Mouse (Mus musculus): ENCODE results near the gene Prps1. TPM values are rescaled to one million over a fixed set of nuclear protein-coding genes. Genes with fewer than 3 reads are reported as not detected.

The Prps1 gene
- 58.1 and 60.7 TPM in 2 replicates for polyA plus RNA-seq (2016; fragmentation: Nextera tagmentation; extraction: Ambion mirVana)

GRCm38 (mm10) chrX:140456279-140456731 lies at the start of gene Prps1:
Prps1 (plus strand) TSS chrX:140456613.
- H3K9me3 ChIP-seq: no peaks in the 10 kb centered on the region
- peak within 1 kb of the TSS; percentile 54 for H3K4me3 ChIP-seq
- peak within 1 kb of the TSS; percentile 50 for H3K4me2 ChIP-seq (replicated peaks)
- no peaks in the 10 kb centered on the region for H3K36me3 ChIP-seq
- peak; percentile 88 for ATAC-seq (ENCODE audit: insufficient number of reproducible peaks, insufficient read depth, low FRiP score, low TSS enrichment)
- H3K27ac ChIP-seq: no peak within 1 kb of the TSS
- WGBS: 22% methylated on average over 26 of the region's 26 CpGs
- peak within 1 kb of the TSS; percentile 45 for H3K9ac ChIP-seq
- peaks cover 4% of the 10 kb centered on the region; the same call in 1 of the 2 replicates for H3K27me3 ChIP-seq
- no peaks in the 10 kb centered on the region for H3K4me1 ChIP-seq

- no peak for ATAC-seq (ENCODE audit: insufficient number of reproducible peaks, insufficient read depth, low FRiP score, low TSS enrichment)
- 74% methylated on average over 5 of the region's 5 CpGs for WGBS
Measured at GRCm38 (mm10) chrX:140407593-140407992, 48.8 kb upstream of the Prps1 start.

GRCm38 (mm10) chrX:140418467-140418866 lies 37.9 kb upstream of the Prps1 start:
- H3K27ac ChIP-seq: no peak overlapping the region
- WGBS: 81% methylated on average over 4 of the region's 4 CpGs
- no peak overlapping the region for H3K4me2 ChIP-seq (replicated peaks)
- H3K36me3 ChIP-seq: no peaks in the 10 kb centered on the region
- no peak for ATAC-seq (ENCODE audit: insufficient number of reproducible peaks, insufficient read depth, low FRiP score, low TSS enrichment)
- H3K27me3 ChIP-seq: 0 out of 2 replicates have a peak, but pooled peaks cover 6% of the 10 kb centered on the region
- no peaks in the 10 kb centered on the region for H3K4me1 ChIP-seq
- no peak overlapping the region for H3K9ac ChIP-seq
- no peaks in the 10 kb centered on the region for H3K9me3 ChIP-seq
- no peak overlapping the region for H3K4me3 ChIP-seq

More at GRCm38 (mm10) chrX:140407593-140407992, 48.8 kb upstream of the Prps1 start:
- Histone ChIP-seq H3K27me3 (peaks cover 8% of the 10 kb centered on the region; the same call in 1 of the 2 replicates), H3K4me1 (no peaks in the 10 kb centered on the region), H3K9me3 (no peaks in the 10 kb centered on the region), H3K9ac (no peak overlapping the region), H3K4me2 (replicated peaks) (no peak overlapping the region), H3K4me3 (no peak overlapping the region), H3K27ac (no peak overlapping the region), H3K36me3 (no peaks in the 10 kb centered on the region)

GRCm38 (mm10) chrX:140427124-140427523 lies 29.3 kb upstream of the Prps1 start:
- ATAC-seq (ENCODE audit: insufficient number of reproducible peaks, insufficient read depth, low FRiP score, low TSS enrichment): no peak
- Histone ChIP-seq H3K36me3 (no peaks in the 10 kb centered on the region), H3K27me3 (0 out of 2 replicates have a peak, but pooled peaks cover 4% of the 10 kb centered on the region), H3K27ac (no peak overlapping the region), H3K4me2 (replicated peaks) (no peak overlapping the region), H3K4me1 (no peaks in the 10 kb centered on the region), H3K9ac (no peak overlapping the region), H3K9me3 (no peaks in the 10 kb centered on the region), H3K4me3 (no peak overlapping the region)
- WGBS: 71% methylated on average over 4 of the region's 4 CpGs

- Histone ChIP-seq H3K36me3 (no peaks in the 10 kb centered on the region), H3K9me3 (no peaks in the 10 kb centered on the region), H3K4me1 (no peaks in the 10 kb centered on the region), H3K9ac (no peak overlapping the region), H3K27me3 (0 out of 2 replicates have a peak, but pooled peaks cover 4% of the 10 kb centered on the region), H3K4me3 (no peak overlapping the region), H3K27ac (no peak overlapping the region), H3K4me2 (replicated peaks) (no peak overlapping the region)
- no peak for ATAC-seq (ENCODE audit: insufficient number of reproducible peaks, insufficient read depth, low FRiP score, low TSS enrichment)
- WGBS: 74% methylated on average over 8 of the region's 8 CpGs
Measured at GRCm38 (mm10) chrX:140428252-140428651, 28.2 kb upstream of the Prps1 start.

GRCm38 (mm10) chrX:140429985-140430384 lies 26.4 kb upstream of the Prps1 start:
- H3K36me3 ChIP-seq: no peaks in the 10 kb centered on the region
- peaks cover 7% of the 10 kb centered on the region; the same call in 1 of the 2 replicates for H3K27me3 ChIP-seq
- H3K4me1 ChIP-seq: no peaks in the 10 kb centered on the region
- no peak for ATAC-seq (ENCODE audit: insufficient number of reproducible peaks, insufficient read depth, low FRiP score, low TSS enrichment)
- no peaks in the 10 kb centered on the region for H3K9me3 ChIP-seq
- H3K4me3 ChIP-seq: no peak overlapping the region
- H3K9ac ChIP-seq: no peak overlapping the region
- H3K27ac ChIP-seq: no peak overlapping the region
- no peak overlapping the region for H3K4me2 ChIP-seq (replicated peaks)
- 70% methylated on average over 5 of the region's 5 CpGs for WGBS

- H3K9me3 ChIP-seq: no peaks in the 10 kb centered on the region
- no peak overlapping the region for H3K4me3 ChIP-seq
- 86% methylated on average over 12 of the region's 12 CpGs for WGBS
- peaks cover 7% of the 10 kb centered on the region; the same call in 1 of the 2 replicates for H3K27me3 ChIP-seq
- H3K9ac ChIP-seq: no peak overlapping the region
- no peaks in the 10 kb centered on the region for H3K36me3 ChIP-seq
- ATAC-seq (ENCODE audit: insufficient number of reproducible peaks, insufficient read depth, low FRiP score, low TSS enrichment): no peak
- H3K4me1 ChIP-seq: no peaks in the 10 kb centered on the region
- no peak overlapping the region for H3K4me2 ChIP-seq (replicated peaks)
- H3K27ac ChIP-seq: no peak overlapping the region
Measured at GRCm38 (mm10) chrX:140430506-140430905, 25.9 kb upstream of the Prps1 start.

- no peaks in the 10 kb centered on the region for H3K9me3 ChIP-seq
- H3K27me3 ChIP-seq: peaks cover 9% of the 10 kb centered on the region; the same call in 1 of the 2 replicates
- no peak for ATAC-seq (ENCODE audit: insufficient number of reproducible peaks, insufficient read depth, low FRiP score, low TSS enrichment)
- H3K27ac ChIP-seq: no peak overlapping the region
- H3K36me3 ChIP-seq: no peaks in the 10 kb centered on the region
- no peak overlapping the region for H3K4me2 ChIP-seq (replicated peaks)
- H3K9ac ChIP-seq: no peak overlapping the region
- 85% methylated on average over 15 of the region's 15 CpGs for WGBS
- no peak overlapping the region for H3K4me3 ChIP-seq
- no peaks in the 10 kb centered on the region for H3K4me1 ChIP-seq
Measured at GRCm38 (mm10) chrX:140431981-140432380, 24.4 kb upstream of the Prps1 start.

GRCm38 (mm10) chrX:140432786-140433185 lies 23.6 kb upstream of the Prps1 start:
- peaks cover 5% of the 10 kb centered on the region; the same call in 1 of the 2 replicates for H3K27me3 ChIP-seq
- no peaks in the 10 kb centered on the region for H3K4me1 ChIP-seq
- no peak overlapping the region for H3K4me3 ChIP-seq
- no peak overlapping the region for H3K9ac ChIP-seq
- H3K27ac ChIP-seq: no peak overlapping the region
- ATAC-seq (ENCODE audit: insufficient number of reproducible peaks, insufficient read depth, low FRiP score, low TSS enrichment): no peak
- H3K36me3 ChIP-seq: no peaks in the 10 kb centered on the region
- WGBS: 93% methylated on average over 11 of the region's 11 CpGs
- H3K4me2 ChIP-seq (replicated peaks): no peak overlapping the region
- H3K9me3 ChIP-seq: no peaks in the 10 kb centered on the region

GRCm38 (mm10) chrX:140437906-140438305 lies 18.5 kb upstream of the Prps1 start:
- peaks cover 8% of the 10 kb centered on the region; the same call in 1 of the 2 replicates for H3K27me3 ChIP-seq
- H3K4me2 ChIP-seq (replicated peaks): no peak overlapping the region
- no peak for ATAC-seq (ENCODE audit: insufficient number of reproducible peaks, insufficient read depth, low FRiP score, low TSS enrichment)

GRCm38 (mm10) chrX:140445551-140445950 lies 10.9 kb upstream of the Prps1 start:
- peaks cover 3% of the 10 kb centered on the region; the same call in 1 of the 2 replicates for H3K27me3 ChIP-seq
- no peak for ATAC-seq (ENCODE audit: insufficient number of reproducible peaks, insufficient read depth, low FRiP score, low TSS enrichment)
- H3K27ac ChIP-seq: no peak overlapping the region
- no peaks in the 10 kb centered on the region for H3K9me3 ChIP-seq
- H3K9ac ChIP-seq: no peak overlapping the region
- H3K4me2 ChIP-seq (replicated peaks): no peak overlapping the region
- H3K36me3 ChIP-seq: no peaks in the 10 kb centered on the region
- 80% methylated on average over 13 of the region's 13 CpGs for WGBS
- no peaks in the 10 kb centered on the region for H3K4me1 ChIP-seq
- no peak overlapping the region for H3K4me3 ChIP-seq

More at GRCm38 (mm10) chrX:140437906-140438305, 18.5 kb upstream of the Prps1 start:
- Histone ChIP-seq H3K9me3 (no peaks in the 10 kb centered on the region), H3K27ac (no peak overlapping the region), H3K4me1 (no peaks in the 10 kb centered on the region), H3K36me3 (no peaks in the 10 kb centered on the region), H3K9ac (no peak overlapping the region), H3K4me3 (no peak overlapping the region)

- H3K4me3 ChIP-seq: no peak overlapping the region
- no peaks in the 10 kb centered on the region; the same call in 1 of the 2 replicates for H3K27me3 ChIP-seq
- WGBS: 85% methylated on average over 3 of the region's 3 CpGs
- H3K36me3 ChIP-seq: no peaks in the 10 kb centered on the region
- no peak overlapping the region for H3K4me2 ChIP-seq (replicated peaks)
- H3K4me1 ChIP-seq: no peaks in the 10 kb centered on the region
- no peak for ATAC-seq (ENCODE audit: insufficient number of reproducible peaks, insufficient read depth, low FRiP score, low TSS enrichment)
- H3K9me3 ChIP-seq: no peaks in the 10 kb centered on the region
- no peak overlapping the region for H3K27ac ChIP-seq
- no peak overlapping the region for H3K9ac ChIP-seq
Measured at GRCm38 (mm10) chrX:140450071-140450470, 6.3 kb upstream of the Prps1 start.

Data from embryonic facial prominence, embryonic 12.5 days (tissue).